Mouse (Mus musculus): ENCODE results near the gene Rasip1. TPM values are rescaled to one million over a fixed set of nuclear protein-coding genes. Genes with fewer than 3 reads are reported as not detected.
"Not testable (repeated sequence)": the region's sequence is repeated elsewhere in the genome, so short reads cannot be mapped to it uniquely, and the experiment has no call there.

The Rasip1 gene
- total RNA-seq, 2 experiments from 2014 or later = 6.1 to 8.0 TPM

DNA sequence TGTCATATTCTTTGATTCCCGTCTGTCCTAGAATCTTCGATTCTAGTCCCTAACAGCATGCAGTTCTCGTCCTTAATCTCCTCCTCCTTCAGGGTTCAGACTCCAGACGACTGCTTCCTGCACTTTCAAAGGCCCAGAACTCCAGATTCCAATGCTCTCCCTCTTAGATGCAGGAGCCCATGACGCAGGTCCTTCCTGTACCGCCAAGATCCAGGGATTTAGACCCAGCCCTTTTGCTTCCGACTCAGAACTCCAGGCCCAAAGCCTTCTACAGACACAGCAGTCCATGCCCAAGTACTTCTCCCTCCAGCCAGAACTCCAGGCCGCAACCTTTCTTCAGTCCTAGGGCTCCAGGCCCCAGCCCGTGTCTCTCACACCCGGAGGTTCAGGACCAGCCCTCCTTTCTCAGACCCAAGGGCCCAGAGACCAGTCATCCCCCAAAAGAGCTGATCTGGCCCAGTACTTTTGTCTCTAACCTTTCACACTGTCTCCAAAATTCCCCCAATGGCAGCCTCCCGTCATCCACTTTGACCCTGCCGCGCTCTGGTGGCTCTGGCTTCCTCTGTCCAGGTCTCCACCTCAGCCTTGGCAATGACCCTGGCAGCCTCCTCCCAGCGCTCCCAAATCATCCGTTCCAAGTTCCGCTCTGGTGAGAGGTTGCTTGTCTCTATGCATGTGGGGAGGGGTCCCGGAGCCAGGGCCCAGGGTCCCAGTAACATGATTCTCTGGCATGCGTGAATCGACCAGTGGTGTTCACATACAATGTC, 13.1 kb downstream of the Rasip1 start:
- intact Hi-C loops (cut with DNase I) = no loop called here
- TF ChIP-seq CTCF (IDR thresholded peaks at IDR 0.05) = no peak
- peak overlapping the region; percentile 44; the same call in 1 of the 2 replicates for H3K27ac ChIP-seq

DNA sequence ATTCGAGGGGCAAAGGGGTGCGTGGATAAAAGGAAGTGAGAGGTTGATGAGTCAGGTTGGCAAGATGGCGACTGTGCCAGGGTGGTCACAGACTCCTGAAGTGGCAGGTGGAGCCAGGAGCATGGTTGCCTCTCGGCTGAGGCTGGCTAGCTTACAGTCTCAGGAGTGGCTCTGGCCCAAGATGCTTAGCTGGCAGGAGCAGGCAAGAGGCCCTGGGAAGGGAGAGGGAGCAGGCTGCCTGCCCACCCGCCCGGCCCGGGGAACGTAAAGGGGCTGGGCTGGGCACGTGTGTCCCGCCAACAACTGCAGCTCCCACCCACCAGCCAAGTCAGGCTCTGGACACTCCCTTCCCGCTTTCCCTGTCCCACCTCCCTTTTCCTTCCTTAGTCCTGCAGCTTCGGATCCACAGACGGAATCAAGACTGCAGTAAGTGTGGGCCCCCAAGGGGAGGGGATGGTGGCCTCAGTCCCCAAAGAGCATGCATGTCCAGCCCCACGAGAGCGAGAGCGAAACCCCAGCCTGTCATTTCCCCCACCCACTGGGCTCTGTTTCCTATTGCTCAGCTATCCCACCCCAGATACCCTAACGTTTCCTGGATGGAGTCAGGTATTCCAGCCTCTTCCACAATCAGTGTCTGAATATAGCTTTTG, 14.2 kb downstream of the Rasip1 start:
- Histone ChIP-seq H3K27ac (no peak overlapping the region), H3K4me3 (no peak overlapping the region)
- no peak for TF ChIP-seq CTCF (IDR thresholded peaks at IDR 0.05)
- intact Hi-C loops (cut with DNase I) = no loop called here
- no peak for DNase-seq (ENCODE audit: extremely low spot score in 1 of 2, low spot score in 2 of 2)

More for the DNA sequence above, 13.1 kb downstream of the Rasip1 start:
- no peak for DNase-seq (ENCODE audit: extremely low spot score in 1 of 2, low spot score in 2 of 2)
- no peak overlapping the region for H3K4me3 ChIP-seq

DNA sequence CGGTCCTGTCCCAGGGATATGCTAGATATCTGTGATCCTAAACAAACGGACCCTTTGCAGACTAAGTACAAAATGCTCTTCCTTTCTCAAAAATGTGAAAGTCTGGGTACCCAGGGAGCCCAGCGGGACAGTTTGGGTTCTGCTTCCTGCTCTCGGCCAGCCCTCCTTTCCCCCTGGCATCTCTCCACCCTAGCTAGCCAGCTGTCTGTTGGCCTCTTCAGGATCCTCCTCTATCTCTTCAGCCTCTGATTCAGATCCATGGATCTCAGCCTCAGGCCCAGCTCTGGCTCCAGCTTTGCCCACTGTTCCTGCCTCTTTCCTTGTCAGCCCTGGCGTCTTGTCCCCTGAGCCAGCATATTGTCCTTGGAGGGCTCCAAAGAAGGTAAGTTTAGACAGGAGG, 14.8 kb downstream of the Rasip1 start:
- Histone ChIP-seq H3K27ac (no peak overlapping the region), H3K4me3 (no peak overlapping the region)
- no peak for TF ChIP-seq CTCF (IDR thresholded peaks at IDR 0.05)
- intact Hi-C loops (cut with DNase I) = no loop called here
- DNase-seq (ENCODE audit: extremely low spot score in 1 of 2, low spot score in 2 of 2) = no peak

DNA sequence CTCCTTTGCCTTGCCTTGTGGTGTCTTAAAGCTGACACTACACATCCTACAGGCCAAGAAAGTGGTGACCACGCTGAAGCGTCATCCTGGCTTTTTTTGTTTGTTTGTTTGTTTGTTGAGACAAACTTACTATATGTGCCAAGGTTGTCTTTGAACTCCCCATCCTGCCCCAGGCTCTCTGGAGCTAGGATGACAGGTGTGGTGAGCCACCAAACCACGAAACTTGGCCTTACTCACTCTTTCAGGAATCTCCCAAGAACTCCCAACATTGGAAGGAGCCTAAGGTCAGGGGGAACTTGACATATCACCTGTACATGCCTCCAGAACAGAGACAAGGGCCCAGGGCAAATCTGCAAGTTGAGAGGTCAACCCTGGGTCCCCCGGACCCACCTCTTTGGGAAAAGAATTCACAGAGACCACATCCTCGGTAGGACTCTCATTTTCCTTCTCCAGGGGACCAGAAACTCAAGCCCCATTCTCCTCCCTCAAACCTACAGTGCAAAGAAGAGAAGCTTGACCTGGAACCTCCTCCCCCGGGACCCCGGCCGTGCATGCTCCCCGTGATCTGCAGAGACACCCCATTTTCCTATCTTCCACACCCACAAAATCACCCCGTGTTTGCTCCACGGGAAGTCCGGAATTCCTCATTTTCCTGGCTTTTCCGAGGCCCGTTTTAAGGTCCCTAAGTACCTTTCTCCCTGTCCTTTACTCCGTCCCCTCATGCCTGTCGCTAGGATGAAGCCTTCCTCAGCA, 15.4 kb downstream of the Rasip1 start:
- intact Hi-C loops (cut with DNase I) = no loop called here
- H3K4me3 ChIP-seq = peak overlapping the region; percentile 61
- no peak for TF ChIP-seq CTCF (IDR thresholded peaks at IDR 0.05)
- H3K27ac ChIP-seq = peak overlapping the region; percentile 84
- DNase-seq (ENCODE audit: extremely low spot score in 1 of 2, low spot score in 2 of 2) = no peak

DNA sequence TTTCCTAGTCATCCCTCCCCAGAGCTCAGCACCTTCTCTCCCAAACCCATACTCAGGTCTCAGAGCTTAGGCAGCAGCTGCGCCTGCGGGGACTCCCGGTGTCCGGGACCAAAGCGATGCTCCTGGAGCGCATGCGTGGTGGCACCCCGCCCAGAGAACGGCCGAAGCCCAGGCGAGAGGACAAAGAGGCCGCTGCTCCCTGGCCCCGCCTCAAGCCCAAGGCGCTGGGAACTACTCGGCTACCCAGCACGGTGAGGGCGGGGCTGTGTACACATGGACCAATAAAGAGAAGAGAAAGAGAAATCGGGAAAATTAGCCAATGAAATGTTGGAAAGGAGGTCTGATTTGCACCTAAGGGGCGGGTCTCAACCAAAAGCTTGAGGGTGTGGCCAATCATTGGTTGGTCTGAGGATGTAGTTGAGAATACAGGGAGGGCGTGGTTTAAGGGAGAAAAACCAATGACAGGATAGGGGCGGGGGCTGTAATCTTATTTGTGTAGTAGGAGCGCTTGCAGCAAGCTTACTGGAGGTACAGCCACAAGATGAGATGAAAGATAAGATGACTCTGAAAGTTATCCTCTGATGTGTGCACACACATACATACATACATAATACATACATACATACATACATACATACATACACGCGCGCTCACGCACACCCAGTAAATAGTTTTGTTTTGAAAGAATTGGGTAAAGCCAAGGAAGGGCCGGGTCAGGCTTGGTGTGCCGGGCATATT, 16.3 kb downstream of the Rasip1 start:
- H3K4me3 ChIP-seq = peak overlapping the region; percentile 61
- TF ChIP-seq CTCF (IDR thresholded peaks at IDR 0.05) = no peak
- peak; percentile 89 to 90 for DNase-seq (ENCODE audit: extremely low spot score in 1 of 2, low spot score in 2 of 2)
- H3K27ac ChIP-seq = peak overlapping the region; percentile 84
- intact Hi-C loops (cut with DNase I) = no loop called here

DNA sequence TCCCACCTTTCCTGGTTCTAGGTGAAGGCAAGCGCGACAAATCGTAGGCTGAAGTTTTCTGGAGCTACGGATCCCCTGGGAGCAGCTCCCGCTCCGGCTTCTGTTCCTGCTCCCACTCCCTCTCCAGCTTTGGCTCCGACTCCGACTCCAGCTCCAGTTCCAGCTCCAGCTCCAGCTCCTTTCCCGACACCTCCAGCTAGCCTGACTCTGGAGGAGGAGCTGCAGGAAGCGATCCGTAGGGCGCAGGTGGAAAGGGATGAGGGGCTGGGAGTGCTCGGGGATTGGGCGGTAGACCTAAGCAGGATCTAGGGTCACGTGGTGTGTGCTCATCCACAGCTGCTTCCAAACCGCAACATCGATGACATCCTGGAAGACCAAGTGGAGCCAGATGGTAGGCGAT, 16.9 kb downstream of the Rasip1 start:
- no peak for TF ChIP-seq CTCF (IDR thresholded peaks at IDR 0.05)
- Histone ChIP-seq H3K4me3 (peak overlapping the region; percentile 41), H3K27ac (peak overlapping the region; percentile 84)
- intact Hi-C loops (cut with DNase I) = no loop called here
- peak; percentile 72 to 76 for DNase-seq (ENCODE audit: extremely low spot score in 1 of 2, low spot score in 2 of 2)

DNA sequence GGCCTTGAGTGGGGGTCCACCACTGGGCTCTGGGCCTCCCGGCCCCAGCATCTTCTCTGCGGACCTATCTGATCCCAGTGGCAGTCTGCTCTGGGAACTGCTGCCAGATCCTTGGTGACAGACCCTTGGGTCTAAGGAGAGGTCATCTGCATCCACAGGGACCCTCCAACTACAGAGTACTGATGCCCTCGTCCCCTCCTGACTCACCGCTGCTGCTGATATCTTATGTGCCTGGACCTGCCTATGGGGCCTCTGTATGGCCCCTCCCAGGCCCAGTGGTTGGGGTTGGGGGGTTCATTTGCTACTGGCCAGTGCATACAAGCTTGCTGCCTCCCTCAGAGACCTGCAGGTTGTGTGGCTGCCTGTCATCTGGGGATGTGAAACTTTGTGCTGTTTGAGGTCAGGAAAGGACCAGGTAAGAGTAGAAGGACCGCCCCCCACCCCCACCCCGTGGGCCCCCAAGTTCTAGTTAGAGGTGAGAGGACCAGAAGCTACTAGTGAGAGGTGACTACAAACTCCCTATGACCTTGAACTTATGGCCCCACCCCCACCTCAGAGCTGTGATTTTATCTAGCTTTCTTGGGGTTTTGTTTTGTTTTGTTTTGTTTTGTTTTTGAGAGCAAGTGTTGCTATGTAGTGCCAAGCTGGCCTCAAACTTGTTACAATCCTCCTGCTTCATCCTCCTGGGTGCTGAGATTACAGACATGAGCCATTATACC, 17.7 kb downstream of the Rasip1 start:
- Histone ChIP-seq H3K27ac (peak overlapping the region; percentile 84), H3K4me3 (peak overlapping the region; percentile 41)
- no peak for DNase-seq (ENCODE audit: extremely low spot score in 1 of 2, low spot score in 2 of 2)
- TF ChIP-seq CTCF (IDR thresholded peaks at IDR 0.05) = no peak
- intact Hi-C loops (cut with DNase I) = no loop called here

DNA sequence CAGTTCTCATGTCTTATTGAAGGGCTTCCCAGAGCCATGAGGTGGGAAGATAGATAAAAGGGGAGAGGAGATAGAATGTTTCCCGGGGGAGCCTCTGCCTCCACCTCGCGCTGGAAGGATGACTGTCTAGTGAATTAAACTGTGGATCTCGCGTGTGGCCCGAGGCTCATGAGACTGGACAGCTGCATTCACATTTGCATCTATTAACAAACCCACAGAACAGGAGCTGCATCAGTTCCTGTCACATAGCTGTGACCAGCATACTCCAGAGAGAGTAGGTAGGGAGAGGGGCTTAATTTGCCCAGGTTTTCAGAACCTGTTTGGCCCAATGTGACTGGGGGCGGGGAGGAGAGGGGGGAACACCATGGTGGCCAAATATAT, 18.3 kb downstream of the Rasip1 start:
- intact Hi-C loops (cut with DNase I) = no loop called here
- no peak for TF ChIP-seq CTCF (IDR thresholded peaks at IDR 0.05)

DNA sequence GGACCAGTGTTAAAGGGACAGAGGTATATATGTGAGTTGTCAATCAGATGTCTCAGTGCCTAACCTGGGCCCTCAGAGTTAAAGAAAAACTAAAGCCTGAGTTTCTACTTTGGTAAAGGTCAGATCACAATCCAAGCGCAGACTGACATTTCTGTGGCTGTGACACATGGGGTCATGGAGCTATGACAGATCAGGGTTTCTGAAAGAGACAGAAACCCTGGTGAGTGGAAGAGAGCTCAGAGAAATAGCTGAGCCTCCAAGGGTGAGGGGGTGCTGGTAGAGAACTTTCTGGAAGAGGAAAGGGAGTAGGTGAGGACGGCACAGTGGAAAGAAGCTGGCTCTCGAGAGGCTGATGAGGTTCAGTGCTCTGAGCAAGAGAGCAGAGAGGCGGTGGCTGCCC, 19.4 kb downstream of the Rasip1 start:
- DNase-seq (ENCODE audit: extremely low spot score in 1 of 2, low spot score in 2 of 2) = no peak
- no peak for TF ChIP-seq CTCF (IDR thresholded peaks at IDR 0.05)
- Histone ChIP-seq H3K4me3 (no peak overlapping the region), H3K27ac (no peak overlapping the region)
- intact Hi-C loops (cut with DNase I) = no loop called here

More for the DNA sequence above, 18.3 kb downstream of the Rasip1 start:
- no peak overlapping the region for H3K27ac ChIP-seq
- DNase-seq (ENCODE audit: extremely low spot score in 1 of 2, low spot score in 2 of 2) = no peak
- H3K4me3 ChIP-seq = no peak overlapping the region

DNA sequence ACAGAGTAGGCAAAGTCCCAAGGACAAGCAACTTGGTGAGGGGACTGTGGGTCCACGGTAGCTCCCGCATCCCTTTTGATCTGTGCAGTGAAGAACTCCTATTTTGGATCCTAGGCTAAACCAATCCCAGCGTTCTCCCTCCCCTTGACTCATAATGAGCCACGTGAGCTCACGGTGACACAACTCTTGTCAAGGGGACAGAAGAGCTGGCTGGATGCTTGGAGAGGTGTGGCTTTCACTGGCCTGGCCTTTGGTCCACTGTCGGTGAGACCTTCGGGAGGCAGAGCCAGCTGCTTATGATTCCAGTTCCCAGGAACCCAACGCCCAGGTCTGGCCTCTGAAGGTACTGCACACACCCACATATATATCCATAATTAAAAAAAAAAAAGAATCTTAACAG, 22.1 kb downstream of the Rasip1 start:
- Histone ChIP-seq H3K4me3 (no peak overlapping the region), H3K27ac (no peak overlapping the region)
- intact Hi-C loops (cut with DNase I) = no loop called here
- no peak for TF ChIP-seq CTCF (IDR thresholded peaks at IDR 0.05)
- DNase-seq (ENCODE audit: extremely low spot score in 1 of 2, low spot score in 2 of 2) = no peak

DNA sequence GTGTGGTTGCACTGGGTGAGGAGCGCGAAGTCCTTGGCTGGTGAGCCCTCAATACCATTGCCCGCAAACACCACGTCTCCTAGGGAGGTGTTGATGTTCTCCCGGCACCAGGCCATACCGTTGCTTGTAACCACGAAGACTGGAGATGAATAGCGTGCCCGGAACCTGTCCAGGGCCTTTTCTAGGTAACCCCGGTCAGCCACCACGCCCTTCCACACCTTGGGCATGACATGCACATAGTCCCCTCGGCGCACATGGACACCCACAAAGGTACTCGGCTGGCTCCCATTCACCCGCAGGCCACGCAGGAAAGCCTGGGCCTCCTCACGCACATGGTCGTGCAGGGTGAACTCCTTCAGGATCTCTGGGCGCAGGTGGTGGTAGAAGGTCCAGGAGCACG, 23.2 kb downstream of the Rasip1 start:
- DNase-seq (ENCODE audit: extremely low spot score in 1 of 2, low spot score in 2 of 2); H3K4me3 ChIP-seq; intact Hi-C loops (cut with DNase I); H3K27ac ChIP-seq: not testable (repeated sequence)
